Mouse (Mus musculus) lung, postnatal 0 days (tissue): ENCODE data around the gene Alox12e.

Experiments
- CTCF ChIP-seq: IDR thresholded peaks from 2 replicates; pipeline ENCODE4 v1.5.1; 2016; ENCODE audit warnings: antibody characterized with exemption, mild to moderate bottlenecking
- EP300 ChIP-seq: IDR thresholded peaks from 2 replicates; pipeline ENCODE4 v1.6.1; 2016; ENCODE audit warnings: antibody characterized with exemption, mild to moderate bottlenecking, control low read depth

DNA sequence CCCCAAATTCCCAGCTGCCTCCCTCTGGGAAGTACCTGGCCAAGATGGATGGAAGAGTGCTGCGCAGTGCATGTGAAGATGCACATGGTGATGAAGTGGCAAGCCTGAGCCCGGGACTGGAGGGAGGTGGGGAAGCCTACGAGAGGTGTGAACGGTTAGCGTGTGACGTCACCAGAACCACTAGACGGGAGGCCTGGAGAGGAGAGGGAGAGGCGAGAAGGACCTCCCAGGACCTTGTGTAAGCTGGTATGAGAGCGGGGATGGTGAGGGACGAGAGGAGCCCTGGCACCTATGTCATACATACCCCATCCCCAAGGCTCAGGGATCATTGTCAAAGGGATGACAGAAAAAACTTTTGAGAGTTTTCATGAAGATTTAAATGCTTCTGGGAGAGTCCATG, 22.6 kb upstream of the Alox12e start:
- TF ChIP-seq EP300: no peak
- no peak for TF ChIP-seq CTCF
